Mouse (Mus musculus): ENCODE measurements around the gene Zc3h13. TPM values are rescaled to one million over a fixed set of nuclear protein-coding genes. Genes with fewer than 3 reads are reported as not detected.

The Zc3h13 gene
- polyA plus RNA-seq (2015; fragmentation: Nextera tagmentation; extraction: Ambion mirVana): 32.7 and 36.2 TPM in 2 replicates

GRCm38 (mm10) chr14:75284193-75284915, at the start of gene Zc3h13:
Gene Zc3h13, plus strand, starts transcription at chr14:75284373.
- no peaks in the 10 kb centered on the region for H3K36me3 ChIP-seq (ENCODE audit: insufficient read depth, low read length)
- ATAC-seq (ENCODE audit: low FRiP score, low TSS enrichment): peak; percentile 98
- under 1% methylated on average over 61 of the region's 61 CpGs for WGBS
- H3K27me3 ChIP-seq (ENCODE audit: insufficient read depth, low read length): no peaks in the 10 kb centered on the region; the same call in 1 of the 2 replicates
- peaks cover 11% of the 10 kb centered on the region for H3K4me1 ChIP-seq (ENCODE audit: insufficient read depth, low read length)
- peak within 1 kb of the TSS; percentile 95 for H3K9ac ChIP-seq (replicated peaks; ENCODE audit: low read length)
- no peaks in the 10 kb centered on the region for H3K9me3 ChIP-seq (ENCODE audit: low read length)
- H3K4me3 ChIP-seq (ENCODE audit: low read length): peak within 1 kb of the TSS; percentile 94
- peak within 1 kb of the TSS; percentile 89 for H3K27ac ChIP-seq (ENCODE audit: low read length)
- H3K4me2 ChIP-seq (replicated peaks; ENCODE audit: low read depth, low read length): peak within 1 kb of the TSS; percentile 70

GRCm38 (mm10) chr14:75235552-75235951, 48.6 kb upstream of the Zc3h13 start:
- H3K4me3 ChIP-seq (ENCODE audit: low read length): 0 out of 2 replicates have a peak overlapping the region, but pooled peaks have one; percentile 9
- no peaks in the 10 kb centered on the region for H3K4me1 ChIP-seq (ENCODE audit: insufficient read depth, low read length)
- H3K9ac ChIP-seq (replicated peaks; ENCODE audit: low read length): no peak overlapping the region
- peak overlapping the region; percentile 43 for H3K4me2 ChIP-seq (replicated peaks; ENCODE audit: low read depth, low read length)
- no peaks in the 10 kb centered on the region for H3K36me3 ChIP-seq (ENCODE audit: insufficient read depth, low read length)
- peak; percentile 63 for ATAC-seq (ENCODE audit: low FRiP score, low TSS enrichment)
- peak overlapping the region; percentile 62 for H3K27ac ChIP-seq (ENCODE audit: low read length)
- H3K27me3 ChIP-seq (ENCODE audit: insufficient read depth, low read length): no peaks in the 10 kb centered on the region
- WGBS: 55% methylated on average over 8 of the region's 8 CpGs
- no peaks in the 10 kb centered on the region for H3K9me3 ChIP-seq (ENCODE audit: low read length)

GRCm38 (mm10) chr14:75235955-75236635, 48.1 kb upstream of the Zc3h13 start:
- WGBS: 45% methylated on average over 9 of the region's 9 CpGs
- ATAC-seq (ENCODE audit: low FRiP score, low TSS enrichment): peak; percentile 54; the same call in 1 of the 2 replicates
- Histone ChIP-seq H3K27ac (ENCODE audit: low read length) (peak overlapping the region; percentile 62), H3K4me2 (replicated peaks; ENCODE audit: low read depth, low read length) (peak overlapping the region; percentile 43), H3K4me3 (ENCODE audit: low read length) (0 out of 2 replicates have a peak overlapping the region, but pooled peaks have one; percentile 9), H3K9ac (replicated peaks; ENCODE audit: low read length) (no peak overlapping the region), H3K9me3 (ENCODE audit: low read length) (no peaks in the 10 kb centered on the region), H3K4me1 (ENCODE audit: insufficient read depth, low read length) (no peaks in the 10 kb centered on the region), H3K27me3 (ENCODE audit: insufficient read depth, low read length) (no peaks in the 10 kb centered on the region), H3K36me3 (ENCODE audit: insufficient read depth, low read length) (no peaks in the 10 kb centered on the region)

- Histone ChIP-seq H3K9ac (replicated peaks; ENCODE audit: low read length) (no peak overlapping the region), H3K9me3 (ENCODE audit: low read length) (no peaks in the 10 kb centered on the region), H3K4me1 (ENCODE audit: insufficient read depth, low read length) (no peaks in the 10 kb centered on the region), H3K27me3 (ENCODE audit: insufficient read depth, low read length) (no peaks in the 10 kb centered on the region), H3K4me2 (replicated peaks; ENCODE audit: low read depth, low read length) (no peak overlapping the region), H3K4me3 (ENCODE audit: low read length) (no peak overlapping the region), H3K36me3 (ENCODE audit: insufficient read depth, low read length) (no peaks in the 10 kb centered on the region), H3K27ac (ENCODE audit: low read length) (peak overlapping the region; percentile 44; the same call in 1 of the 2 replicates)
- no peak for ATAC-seq (ENCODE audit: low FRiP score, low TSS enrichment)
- 84% methylated on average over 4 of the region's 4 CpGs for WGBS
Measured at GRCm38 (mm10) chr14:75236636-75237003, 47.6 kb upstream of the Zc3h13 start.

GRCm38 (mm10) chr14:75237096-75237495, 47.1 kb upstream of the Zc3h13 start:
- 84% methylated on average over 8 of the region's 8 CpGs for WGBS
- Histone ChIP-seq H3K9ac (replicated peaks; ENCODE audit: low read length) (no peak overlapping the region), H3K36me3 (ENCODE audit: insufficient read depth, low read length) (no peaks in the 10 kb centered on the region), H3K4me3 (ENCODE audit: low read length) (no peak overlapping the region), H3K4me1 (ENCODE audit: insufficient read depth, low read length) (0 out of 2 replicates have a peak, but pooled peaks cover 3% of the 10 kb centered on the region), H3K27me3 (ENCODE audit: insufficient read depth, low read length) (no peaks in the 10 kb centered on the region), H3K27ac (ENCODE audit: low read length) (no peak overlapping the region), H3K9me3 (ENCODE audit: low read length) (no peaks in the 10 kb centered on the region), H3K4me2 (replicated peaks; ENCODE audit: low read depth, low read length) (no peak overlapping the region)
- ATAC-seq (ENCODE audit: low FRiP score, low TSS enrichment): no peak

GRCm38 (mm10) chr14:75238054-75238692, 46.0 kb upstream of the Zc3h13 start:
- Histone ChIP-seq H3K27ac (ENCODE audit: low read length) (no peak overlapping the region), H3K36me3 (ENCODE audit: insufficient read depth, low read length) (no peaks in the 10 kb centered on the region), H3K4me3 (ENCODE audit: low read length) (no peak overlapping the region)

GRCm38 (mm10) chr14:75242087-75242486, 42.1 kb upstream of the Zc3h13 start, which contains the start of gene Cpb2:
Gene Cpb2, plus strand, starts transcription at chr14:75242287.
- Histone ChIP-seq H3K27me3 (ENCODE audit: insufficient read depth, low read length) (no peaks in the 10 kb centered on the region), H3K9ac (replicated peaks; ENCODE audit: low read length) (no peak within 1 kb of the TSS), H3K4me3 (ENCODE audit: low read length) (no peak within 1 kb of the TSS), H3K36me3 (ENCODE audit: insufficient read depth, low read length) (no peaks in the 10 kb centered on the region), H3K27ac (ENCODE audit: low read length) (peak within 1 kb of the TSS; percentile 61), H3K9me3 (ENCODE audit: low read length) (no peaks in the 10 kb centered on the region), H3K4me2 (replicated peaks; ENCODE audit: low read depth, low read length) (0 out of 2 replicates have a peak within 1 kb of the TSS, but pooled peaks have one; percentile 13), H3K4me1 (ENCODE audit: insufficient read depth, low read length) (0 out of 2 replicates have a peak, but pooled peaks cover 6% of the 10 kb centered on the region)
- peak; percentile 86 for ATAC-seq (ENCODE audit: low FRiP score, low TSS enrichment)
- WGBS: 55% methylated on average over 5 of the region's 5 CpGs

More at GRCm38 (mm10) chr14:75238054-75238692, 46.0 kb upstream of the Zc3h13 start:
- no peaks in the 10 kb centered on the region for H3K9me3 ChIP-seq (ENCODE audit: low read length)
- no peaks in the 10 kb centered on the region for H3K27me3 ChIP-seq (ENCODE audit: insufficient read depth, low read length)
- no peak for ATAC-seq (ENCODE audit: low FRiP score, low TSS enrichment)
- no peak overlapping the region for H3K4me2 ChIP-seq (replicated peaks; ENCODE audit: low read depth, low read length)
- H3K9ac ChIP-seq (replicated peaks; ENCODE audit: low read length): no peak overlapping the region
- 0 out of 2 replicates have a peak, but pooled peaks cover 6% of the 10 kb centered on the region for H3K4me1 ChIP-seq (ENCODE audit: insufficient read depth, low read length)
- WGBS: 81% methylated on average over 6 of the region's 6 CpGs

GRCm38 (mm10) chr14:75246024-75247000, 37.9 kb upstream of the Zc3h13 start:
- Histone ChIP-seq H3K36me3 (ENCODE audit: insufficient read depth, low read length) (no peaks in the 10 kb centered on the region), H3K4me2 (replicated peaks; ENCODE audit: low read depth, low read length) (no peak overlapping the region), H3K4me3 (ENCODE audit: low read length) (no peak overlapping the region), H3K4me1 (ENCODE audit: insufficient read depth, low read length) (0 out of 2 replicates have a peak, but pooled peaks cover 6% of the 10 kb centered on the region), H3K9ac (replicated peaks; ENCODE audit: low read length) (no peak overlapping the region), H3K27me3 (ENCODE audit: insufficient read depth, low read length) (no peaks in the 10 kb centered on the region), H3K9me3 (ENCODE audit: low read length) (no peaks in the 10 kb centered on the region), H3K27ac (ENCODE audit: low read length) (no peak overlapping the region)
- no peak for ATAC-seq (ENCODE audit: low FRiP score, low TSS enrichment)
- WGBS: 83% methylated on average over 11 of the region's 11 CpGs

GRCm38 (mm10) chr14:75250432-75250831, 33.7 kb upstream of the Zc3h13 start:
- Histone ChIP-seq H3K4me3 (ENCODE audit: low read length) (no peak overlapping the region), H3K4me1 (ENCODE audit: insufficient read depth, low read length) (no peaks in the 10 kb centered on the region), H3K27me3 (ENCODE audit: insufficient read depth, low read length) (no peaks in the 10 kb centered on the region), H3K9me3 (ENCODE audit: low read length) (no peaks in the 10 kb centered on the region), H3K27ac (ENCODE audit: low read length) (no peak overlapping the region), H3K36me3 (ENCODE audit: insufficient read depth, low read length) (no peaks in the 10 kb centered on the region), H3K9ac (replicated peaks; ENCODE audit: low read length) (no peak overlapping the region), H3K4me2 (replicated peaks; ENCODE audit: low read depth, low read length) (no peak overlapping the region)
- no peak for ATAC-seq (ENCODE audit: low FRiP score, low TSS enrichment)
- 82% methylated on average over 3 of the region's 3 CpGs for WGBS

All from kidney, embryonic 16.5 days (tissue).